Mouse (Mus musculus): Measurements from ENCODE around the gene Pdia3. TPM values are rescaled to one million over a fixed set of nuclear protein-coding genes. Genes with fewer than 3 reads are reported as not detected.
"Not testable (repeated sequence)": the region's sequence is repeated elsewhere in the genome, so short reads cannot be mapped to it uniquely, and the experiment has no call there.

Gene Pdia3
- total RNA-seq, 2 experiments from 2014 or later, result 200 to 203 TPM

DNA sequence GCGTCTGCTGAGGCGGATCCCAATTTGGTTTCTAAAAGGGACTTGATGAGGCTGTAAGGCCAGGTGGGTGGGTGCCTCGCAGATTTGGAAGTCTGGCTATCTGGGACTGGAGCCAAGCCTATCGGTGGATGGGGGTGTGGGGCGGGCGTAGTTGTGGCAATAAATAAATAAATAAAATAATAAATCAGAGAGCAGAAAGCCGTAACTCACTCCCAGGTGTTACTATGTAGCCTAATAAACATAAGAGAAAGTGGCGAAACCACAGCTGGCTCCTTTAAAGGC is 29.4 kb downstream of the Pdia3 start:
- no peak for DNase-seq

GRCm38 (mm10) chr2:121444178-121444577 is 30.6 kb downstream of the Pdia3 start, which contains the start of gene Ell3:
Gene Ell3 (minus strand): TSS chr2:121444278.
- DNase-seq, result no peak

- no peak for DNase-seq
Measured at GRCm38 (mm10) chr2:121445117-121445516, 31.5 kb downstream of the Pdia3 start.

DNA sequence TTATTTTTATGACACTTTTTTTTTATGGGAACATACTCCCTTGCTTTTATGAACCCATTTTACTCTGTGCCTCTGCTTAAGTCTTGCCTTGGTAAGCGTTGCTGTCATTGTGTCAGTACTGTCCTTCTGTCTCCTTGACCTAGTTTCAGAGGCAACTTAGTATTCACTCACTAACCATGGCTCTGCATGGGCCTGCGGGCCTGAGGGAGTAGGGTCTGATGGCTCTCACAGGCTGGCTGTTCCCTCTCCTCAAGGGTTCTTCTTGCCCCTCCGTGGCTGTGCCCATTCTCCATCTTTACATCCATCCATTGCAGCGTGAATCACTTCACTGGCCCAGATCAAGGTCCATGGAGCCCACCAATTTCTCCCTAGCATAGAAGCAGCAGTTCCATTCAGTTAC is 32.9 kb downstream of the Pdia3 start:
- no peak for DNase-seq

DNA sequence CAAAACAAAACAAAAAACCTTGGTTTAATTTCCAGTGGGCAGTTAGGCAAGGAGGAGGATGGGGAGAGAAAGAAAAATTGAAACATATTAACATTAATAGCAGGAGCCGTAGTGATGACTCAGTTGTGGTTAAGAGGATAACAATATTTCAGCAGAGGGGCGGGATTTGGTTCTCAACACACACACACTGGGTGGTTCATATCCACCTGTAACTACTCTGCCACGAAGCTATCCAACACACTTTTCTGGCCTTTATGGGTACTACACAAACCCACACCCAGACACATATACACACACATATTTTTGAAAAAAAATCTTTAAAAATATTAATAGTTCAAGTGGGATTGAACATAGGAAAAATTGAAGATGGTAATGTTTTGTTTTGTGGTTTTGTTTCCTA is 33.4 kb downstream of the Pdia3 start:
- DNase-seq, result no peak

DNA sequence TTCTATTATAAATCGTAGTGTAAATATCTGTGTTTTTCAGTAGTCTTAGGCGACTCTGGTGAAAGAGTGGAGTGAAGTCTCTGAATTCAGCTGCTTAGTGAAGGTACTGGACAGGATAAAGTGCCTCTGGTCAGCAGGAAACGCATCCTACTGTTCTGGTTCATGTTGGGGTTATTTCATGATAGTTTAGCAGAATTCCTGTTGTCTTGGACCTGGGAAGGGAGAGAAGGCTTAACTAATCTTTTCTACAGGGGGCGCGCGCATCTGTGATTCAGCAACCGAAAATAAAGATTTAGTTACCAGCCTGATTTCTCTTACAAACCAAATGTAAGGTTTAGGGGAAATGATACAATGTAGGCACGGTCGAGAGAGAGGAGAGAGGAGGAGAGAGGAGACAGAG is 34.6 kb downstream of the Pdia3 start:
- DNase-seq, result peak; percentile 57

GRCm38 (mm10) chr2:121448739-121449535 is 35.4 kb downstream of the Pdia3 start, which contains the start of gene Serf2:
Gene Serf2 (plus strand): TSS chr2:121449195.
- peak; percentile 100 for DNase-seq

- DNase-seq, result no peak
Measured at GRCm38 (mm10) chr2:121449545-121450011, 36.0 kb downstream of the Pdia3 start.

- DNase-seq, result peak; percentile 31
Measured at GRCm38 (mm10) chr2:121450093-121450492, 36.5 kb downstream of the Pdia3 start.

DNA sequence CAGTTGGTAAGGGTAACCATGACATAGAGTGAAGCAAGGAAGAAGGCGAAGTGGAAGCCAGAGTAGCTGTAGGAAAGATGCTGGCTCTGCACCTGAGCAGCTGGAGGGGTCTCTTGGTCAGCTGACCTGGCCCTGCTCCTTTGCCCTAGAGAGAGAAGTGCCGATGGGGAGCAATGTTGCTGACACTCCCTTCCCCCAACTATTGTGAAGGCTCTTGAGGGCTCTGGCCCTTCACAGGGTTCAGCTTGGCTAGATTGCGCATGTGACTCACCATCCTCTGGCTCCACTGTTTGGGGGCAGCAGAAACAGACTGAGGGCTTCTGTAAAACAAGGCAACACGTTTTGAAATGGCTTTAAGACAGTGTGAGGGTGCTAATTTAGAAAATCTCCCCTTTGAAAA is 38.8 kb downstream of the Pdia3 start:
- DNase-seq, result no peak

DNA sequence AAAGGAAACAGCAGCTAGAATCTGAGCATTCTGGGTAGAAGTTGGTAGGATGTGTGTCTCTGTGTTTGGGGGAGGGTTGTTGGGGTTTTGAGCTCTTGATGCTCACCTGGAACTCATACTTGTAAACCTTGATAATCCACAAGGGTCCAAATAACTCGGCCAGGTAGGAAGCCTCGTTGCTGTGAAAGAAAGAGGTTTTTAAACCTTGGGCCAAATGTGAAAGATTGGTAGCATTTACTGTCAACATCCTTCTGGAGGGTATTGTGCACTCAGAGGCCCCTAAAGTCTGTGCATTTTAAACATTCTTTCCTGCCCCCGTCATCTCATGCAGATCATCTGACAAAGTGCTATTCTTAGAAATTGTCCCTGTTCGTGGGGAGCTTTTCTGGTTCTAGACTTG is 39.4 kb downstream of the Pdia3 start, which contains the start of gene Hypk:
Gene Hypk, plus strand, starts transcription at position 301 of the 400 bp plus-strand sequence.
- no peak for DNase-seq

DNA sequence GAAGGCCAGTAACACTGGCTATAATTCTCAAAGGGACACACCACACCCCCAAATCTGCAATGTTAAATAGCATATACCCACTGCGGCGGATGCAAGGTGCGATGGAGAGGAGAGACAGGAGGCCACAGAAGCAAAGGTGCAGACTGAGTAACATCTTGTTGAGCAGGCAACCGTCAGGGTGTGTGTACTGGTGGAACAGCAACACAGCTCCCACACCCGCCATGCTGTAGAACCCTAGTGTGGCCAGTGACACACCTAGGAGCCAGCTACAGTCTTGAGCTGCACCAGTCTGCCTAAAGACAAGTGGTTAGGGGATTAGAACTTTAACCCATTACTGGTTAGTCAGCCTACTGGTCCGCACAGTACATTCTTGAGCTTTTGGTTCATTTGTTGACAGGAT is 40.3 kb downstream of the Pdia3 start:
- DNase-seq, result no peak

- no peak for DNase-seq
Measured at GRCm38 (mm10) chr2:121455534-121455933, 42.0 kb downstream of the Pdia3 start.

DNA sequence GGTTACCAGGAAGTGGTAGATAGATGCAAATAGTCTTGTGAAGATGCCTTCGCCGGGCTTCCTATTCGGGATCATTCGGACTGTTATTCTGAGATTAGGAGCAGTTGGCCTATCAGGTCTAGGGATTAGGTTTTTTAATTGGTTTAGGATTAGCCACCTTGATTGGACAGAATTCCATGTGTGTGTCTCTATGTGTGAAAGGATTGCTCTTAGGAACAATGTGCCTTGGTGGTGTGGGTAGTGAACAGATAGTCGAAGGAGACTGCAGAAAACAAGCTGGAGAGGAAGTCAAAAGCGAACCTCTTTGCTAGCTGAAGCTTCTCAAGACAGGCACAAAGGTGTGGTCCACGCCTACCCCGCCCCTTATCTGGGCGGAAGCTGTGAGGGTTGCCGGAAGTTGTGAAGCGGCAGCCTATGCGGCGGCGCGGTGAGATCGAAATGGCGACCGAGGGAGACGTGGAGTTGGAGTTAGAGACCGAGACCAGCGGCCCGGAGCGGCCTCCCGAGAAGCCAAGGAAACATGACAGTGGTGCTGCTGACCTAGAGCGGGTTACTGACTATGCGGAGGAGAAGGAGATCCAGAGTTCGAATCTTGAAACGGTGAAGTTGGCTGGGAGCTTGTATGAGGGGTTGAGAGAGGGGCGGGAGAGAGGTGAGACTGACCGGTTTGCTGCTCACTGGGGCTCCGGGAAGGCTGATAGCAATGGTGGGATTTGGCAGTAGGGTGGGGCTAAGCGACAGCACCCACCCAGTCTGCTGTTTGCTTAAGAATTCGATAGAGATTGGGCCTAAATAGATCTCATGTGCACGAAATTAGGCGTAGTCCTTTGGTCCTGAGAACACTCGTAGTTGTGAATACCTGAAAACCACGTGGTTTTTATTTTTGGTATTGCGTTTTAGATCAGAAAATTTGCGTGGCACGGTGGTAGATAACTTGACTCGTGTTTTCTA is 43.4 kb downstream of the Pdia3 start, which contains the start of gene Serinc4:
Gene Serinc4, minus strand, starts transcription at position 90 of the 951 bp plus-strand sequence.
- DNase-seq, result peak; percentile 85

- DNase-seq, result no peak
Measured at GRCm38 (mm10) chr2:121460071-121460470, 46.5 kb downstream of the Pdia3 start.

DNA sequence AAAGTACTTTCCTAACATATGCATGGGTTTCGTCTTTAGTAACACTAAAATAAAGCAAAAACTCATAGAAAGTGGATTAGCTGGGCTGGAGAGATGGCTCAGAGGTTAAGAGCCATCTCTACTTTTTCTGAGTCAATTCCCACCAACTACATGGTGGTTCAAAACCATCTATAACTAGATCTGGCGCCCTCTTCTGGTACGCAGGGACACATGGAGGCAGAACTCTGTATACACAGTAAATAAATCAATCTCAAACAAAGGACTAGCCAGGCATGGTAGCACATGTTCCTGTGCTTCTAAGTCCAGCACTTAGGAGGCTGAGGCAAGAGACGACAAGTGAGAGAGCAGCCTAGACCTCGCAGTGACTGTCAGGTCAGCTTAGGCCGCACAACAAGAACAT is 55.4 kb downstream of the Pdia3 start:
- not testable (repeated sequence) for DNase-seq

DNA sequence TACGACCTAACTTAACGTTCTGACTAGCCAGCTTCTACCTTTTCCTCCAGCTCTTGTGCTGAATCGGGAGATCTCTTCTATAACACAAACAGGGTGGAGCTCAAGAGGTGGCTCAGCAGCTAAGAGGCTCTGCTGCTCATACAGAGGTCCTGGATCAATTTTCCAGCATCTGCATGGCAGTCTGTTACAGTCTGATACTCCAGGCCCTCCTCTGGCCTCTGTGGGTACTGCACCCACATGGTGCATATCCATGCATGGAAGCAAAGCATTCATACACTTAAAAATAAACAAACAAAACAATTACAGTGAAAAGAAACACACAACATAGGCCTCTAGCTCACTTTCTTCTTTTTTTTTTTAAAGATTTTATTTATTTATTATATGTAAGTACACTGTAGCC is 59.2 kb downstream of the Pdia3 start:
- DNase-seq, result not testable (repeated sequence)

DNA sequence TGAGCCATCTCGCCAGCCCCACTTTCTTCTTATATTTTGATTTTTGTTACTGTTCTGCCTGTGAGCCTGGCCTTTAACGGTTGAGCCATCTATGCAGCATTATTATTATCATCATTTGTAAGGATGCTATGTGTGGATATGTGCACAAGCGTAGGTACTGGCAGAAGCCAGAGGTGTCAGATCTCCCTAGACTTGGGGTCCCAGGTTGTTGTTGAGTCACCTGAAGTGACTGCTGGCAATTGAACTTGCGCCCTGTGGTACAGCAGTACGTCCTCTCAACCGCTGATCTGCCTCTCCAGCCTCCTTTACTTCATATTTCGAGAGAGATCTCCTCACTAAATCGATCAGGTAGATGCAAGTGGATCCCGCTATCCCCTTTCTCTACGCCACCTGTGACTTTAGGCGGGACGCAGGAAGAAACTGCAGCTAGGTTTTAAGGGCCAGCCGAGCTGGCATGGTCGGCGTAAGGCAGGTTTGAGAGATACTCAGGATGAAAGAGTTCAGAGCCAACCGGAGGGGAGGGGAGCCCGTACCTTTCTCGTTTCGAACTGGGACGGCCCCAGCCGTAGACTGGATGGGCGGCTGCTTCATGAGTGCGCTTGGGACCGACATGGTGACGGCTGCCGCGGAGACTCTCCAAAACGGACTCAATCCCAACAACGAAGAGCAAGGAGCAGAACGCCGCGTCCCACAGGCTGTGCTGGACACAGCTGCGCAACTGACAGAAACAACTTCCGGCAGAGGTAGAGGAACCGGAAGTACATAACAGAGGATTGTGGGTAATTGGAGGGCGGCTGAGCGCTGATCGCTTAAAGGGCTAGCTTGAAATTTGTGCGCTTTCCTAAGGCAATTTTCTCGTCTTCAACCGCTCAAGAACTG is 60.0 kb downstream of the Pdia3 start, which contains the start of gene Mfap1b:
Gene Mfap1b, minus strand, starts transcription at position 767 of the 879 bp plus-strand sequence.
- peak; percentile 80 for DNase-seq

DNA sequence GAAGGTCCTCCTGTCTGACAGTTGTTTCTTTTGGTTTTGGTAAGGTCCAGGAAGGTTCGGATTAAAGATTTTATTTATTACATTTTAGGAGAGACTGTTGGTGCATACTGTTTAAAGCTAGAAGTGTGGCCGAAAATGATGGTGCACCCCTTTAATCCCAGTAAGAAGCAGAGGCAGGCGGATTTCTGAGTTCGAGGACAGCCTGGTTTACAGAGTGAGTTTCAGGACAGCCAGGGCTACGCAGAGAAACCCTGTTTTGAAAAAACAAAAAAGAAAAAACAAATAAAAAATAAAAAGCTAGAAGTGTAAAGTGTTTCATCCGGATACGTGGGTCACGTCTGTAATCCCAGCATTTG is 60.6 kb downstream of the Pdia3 start:
- no peak for DNase-seq

- DNase-seq, result not testable (repeated sequence)
Measured at GRCm38 (mm10) chr2:121475306-121475705, 61.7 kb downstream of the Pdia3 start.

DNA sequence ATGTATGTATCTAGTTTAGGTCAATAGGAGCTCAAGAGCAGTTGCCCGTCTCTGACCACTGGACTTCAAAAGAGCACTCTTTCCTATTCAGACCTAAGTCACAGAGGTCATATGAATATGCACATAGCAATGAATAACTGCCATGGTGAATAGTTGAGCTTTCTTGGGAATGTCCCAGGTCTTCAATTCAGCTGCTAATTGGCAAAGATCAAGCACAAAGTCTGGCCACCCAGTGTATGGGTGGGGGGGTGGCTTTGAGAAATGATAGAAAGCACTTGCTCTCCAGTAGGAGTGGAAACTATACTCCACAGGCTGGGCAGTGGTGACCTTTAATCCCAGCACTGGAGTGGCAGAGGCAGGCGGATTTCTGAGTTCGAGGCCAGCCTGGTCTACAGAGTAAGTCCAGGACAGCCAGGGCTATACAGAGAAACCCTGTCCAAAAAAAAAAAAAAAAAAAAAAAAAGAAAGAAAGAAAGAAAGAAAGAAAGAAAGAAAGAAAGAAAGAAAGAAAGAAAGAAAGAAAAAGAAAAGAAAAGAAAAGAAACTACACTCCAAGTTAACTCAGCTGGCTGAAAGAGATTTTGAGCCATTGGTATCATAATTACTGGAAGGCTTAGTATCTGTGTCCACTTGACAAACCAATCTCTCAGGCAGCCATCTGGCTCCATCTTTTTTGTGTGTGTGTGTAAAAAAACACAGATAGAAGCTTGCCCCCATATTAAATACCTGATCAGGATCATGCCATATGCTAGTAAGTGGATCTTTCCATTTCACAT is 64.1 kb downstream of the Pdia3 start:
- DNase-seq, result no peak

Data from heart, postnatal 4 days (tissue).